Mouse (Mus musculus) hindbrain, embryonic 16.5 days (tissue): ENCODE results near the gene Chd8. TPM values are rescaled to one million over a fixed set of nuclear protein-coding genes. Genes with fewer than 3 reads are reported as not detected.

Source experiments
- polyA plus RNA-seq: library from polyadenylated mRNA; unstranded; fragments of >200 nt; fragmentation: Nextera tagmentation; extraction: Ambion mirVana; gene quantifications from 2 replicates; pipeline ENCODE4 v1.2.1, GENCODE M21; 2015

Gene Chd8
- polyA plus RNA-seq, 1 experiment from 2014 or later, result 31.0 TPM

Other genes starting within 250 kb of the Chd8 start
- gene Tmem253, start 242.1 kb downstream of the Chd8 start, polyA plus RNA-seq, result 0.39 and 0.51 TPM in 2 replicates
- gene Zfp219, start 237.0 kb downstream of the Chd8 start, polyA plus RNA-seq, result 23.7 and 28.0 TPM in 2 replicates
- not detected in 2 replicates for gene Olfr221, start 215.3 kb downstream of the Chd8 start, polyA plus RNA-seq
- gene Hnrnpc, start 153.8 kb downstream of the Chd8 start, polyA plus RNA-seq, result 414 and 445 TPM in 2 replicates
- gene Rpgrip1, start 147.1 kb downstream of the Chd8 start, polyA plus RNA-seq, result 36.2 and 45.4 TPM in 2 replicates
- gene Supt16, start 60.4 kb downstream of the Chd8 start, polyA plus RNA-seq, result 37.1 and 39.0 TPM in 2 replicates
- 46.9 and 54.1 TPM in 2 replicates for gene Tox4, start 21.4 kb upstream of the Chd8 start, polyA plus RNA-seq
- gene Rab2b, start 21.8 kb upstream of the Chd8 start, polyA plus RNA-seq, result 55.5 and 59.0 TPM in 2 replicates
- gene Mettl3, start 47.3 kb upstream of the Chd8 start, polyA plus RNA-seq, result 41.6 and 45.4 TPM in 2 replicates
- 40.6 and 49.0 TPM in 2 replicates for gene Sall2, start 71.0 kb upstream of the Chd8 start, polyA plus RNA-seq
- not detected in 2 replicates for gene Olfr1513, start 98.6 kb upstream of the Chd8 start, polyA plus RNA-seq
- gene Olfr1512, start 121.4 kb upstream of the Chd8 start, polyA plus RNA-seq, result 0.21 TPM in 1 of 2 replicates, not detected in the other
- gene Olfr1511, start 139.6 kb upstream of the Chd8 start, polyA plus RNA-seq, result 0.14 TPM in 1 of 2 replicates, not detected in the other
- not detected in 2 replicates for gene Olfr1510, start 156.6 kb upstream of the Chd8 start, polyA plus RNA-seq
- not detected in 2 replicates for gene Olfr1509, start 185.2 kb upstream of the Chd8 start, polyA plus RNA-seq
- not detected in 2 replicates for gene Olfr1508, start 209.7 kb upstream of the Chd8 start, polyA plus RNA-seq
- not detected in 2 replicates for gene Olfr1507, start 238.0 kb upstream of the Chd8 start, polyA plus RNA-seq